24 mouse cellular contexts compared by ENCODE assay signal in genomic region chr2:35193976-35194375, GRCm38 (mm10). TPM values are rescaled to one million over a fixed set of nuclear protein-coding genes. Genes with fewer than 3 reads are reported as not detected.
DNase-seq lines count a peak whose midpoint lies in the region; ATAC-seq and TF ChIP-seq lines count a peak whose summit lies in the region.
"Had no signal": no experiment of that assay in that cellular context is flagged by ENCODE, and none has a peak within 500 bp of the region (broad histone marks: within the 10 kb centered on the region; RNA-seq: fewer than 3 reads in every experiment).

No protein-coding gene starts in this region.

- no peak for TF ChIP-seq CTCF in liver, postnatal 0 days (IDR thresholded peaks at IDR 0.05; ENCODE audit: low read depth)
- TF ChIP-seq CTCF in gastrocnemius, adult 2 months (IDR thresholded peaks at IDR 0.05): no peak

- no peak for TF ChIP-seq EP300 in liver, postnatal 0 days (IDR thresholded peaks at IDR 0.05; ENCODE audit: low read depth)

- H3K27me3 ChIP-seq in embryonic facial prominence, embryonic 14.5 days (replicated peaks; ENCODE audit: control insufficient read depth, insufficient read depth, low read length): no peaks in the 10 kb centered on the region
- no peaks in the 10 kb centered on the region for H3K27me3 ChIP-seq in embryonic facial prominence, embryonic 10.5 days (replicated peaks; ENCODE audit: low read depth, poor library complexity, severe bottlenecking)
- H3K27me3 ChIP-seq in liver, embryonic 13.5 days: no peaks in the 10 kb centered on the region
- no peaks in the 10 kb centered on the region for H3K27me3 ChIP-seq in liver, postnatal 0 days (ENCODE audit: insufficient read depth, low read length)
- H3K27me3 ChIP-seq: embryonic facial prominence, embryonic 12.5 days; hindbrain, embryonic 12.5 days had no signal

- H3K4me2 ChIP-seq in embryonic facial prominence, embryonic 14.5 days (ENCODE audit: low read depth, low read length): no peak overlapping the region
- no peak overlapping the region for H3K4me2 ChIP-seq in liver, embryonic 13.5 days
- no peak overlapping the region for H3K4me2 ChIP-seq in liver, postnatal 0 days (ENCODE audit: low read depth, low read length)
- H3K4me2 ChIP-seq: embryonic facial prominence, embryonic 12.5 days; hindbrain, embryonic 12.5 days had no signal

- H3K9ac ChIP-seq in embryonic facial prominence, embryonic 14.5 days (ENCODE audit: low read depth, low read length): no peak overlapping the region
- no peak overlapping the region for H3K9ac ChIP-seq in liver, embryonic 13.5 days
- H3K9ac ChIP-seq in liver, postnatal 0 days (replicated peaks): no peak overlapping the region
- H3K9ac ChIP-seq: embryonic facial prominence, embryonic 12.5 days; hindbrain, embryonic 12.5 days had no signal

- H3K9me3 ChIP-seq in embryonic facial prominence, embryonic 14.5 days (ENCODE audit: control insufficient read depth, low read length): no peaks in the 10 kb centered on the region
- H3K9me3 ChIP-seq in embryonic facial prominence, embryonic 10.5 days: no peaks in the 10 kb centered on the region
- H3K9me3 ChIP-seq in liver, embryonic 13.5 days (replicated peaks): no peaks in the 10 kb centered on the region
- no peaks in the 10 kb centered on the region for H3K9me3 ChIP-seq in liver, postnatal 0 days (ENCODE audit: low read length)
- H3K9me3 ChIP-seq: embryonic facial prominence, embryonic 12.5 days; forebrain, embryonic 10.5 days; G1E; hindbrain, embryonic 12.5 days had no signal

- ATAC-seq in embryonic facial prominence, embryonic 14.5 days (ENCODE audit: low read depth): no peak
- no peak for ATAC-seq in liver, embryonic 13.5 days (ENCODE audit: low read depth)
- no peak for ATAC-seq in liver, postnatal 0 days
- ATAC-seq: CD4-positive, CD25-positive, alpha-beta regulatory T cell, adult 4 months; forebrain, embryonic 14.5 days; hindbrain, embryonic 16.5 days had no signal

- intact Hi-C loops in gastrocnemius, adult 2 months (cut with DNase I): no loop called here

- 79% methylated on average over 1 of the region's 1 CpGs for WGBS in embryonic facial prominence, embryonic 14.5 days
- WGBS in embryonic facial prominence, embryonic 10.5 days: 85% methylated on average over 1 of the region's 1 CpGs
- 69% methylated on average over 1 of the region's 1 CpGs for WGBS in liver, embryonic 13.5 days (ENCODE audit: insufficient replicate concordance)
- WGBS in liver, postnatal 0 days (ENCODE audit: insufficient replicate concordance): 64% methylated on average over 1 of the region's 1 CpGs

- H3K4me1 ChIP-seq in embryonic facial prominence, embryonic 14.5 days (ENCODE audit: control insufficient read depth, insufficient read depth, low read length): peaks cover 12% of the 10 kb centered on the region
- H3K4me1 ChIP-seq in embryonic facial prominence, embryonic 10.5 days: peaks cover 12% of the 10 kb centered on the region
- peaks cover 37% of the 10 kb centered on the region for H3K4me1 ChIP-seq in liver, embryonic 13.5 days (replicated peaks)
- H3K4me1 ChIP-seq in liver, postnatal 0 days (ENCODE audit: insufficient read depth): peaks cover 12% of the 10 kb centered on the region

- DNase-seq in embryonic facial prominence, embryonic 14.5 days (ENCODE audit: low spot score): peak; percentile 22
- DNase-seq in embryonic facial prominence, embryonic 10.5 days (ENCODE audit: low spot score): no peak
- no peak for DNase-seq in liver, embryonic 13.5 days
- no peak for DNase-seq in liver
- no peak for DNase-seq in liver, postnatal 0 days
- DNase-seq in gastrocnemius, adult 2 months: no peak
- DNase-seq in retina, embryonic 14.5 days (ENCODE audit: low spot score): no peak
- DNase-seq: adrenal gland, adult 8-10 months; adrenal gland, postnatal 36 days; B cell, adult 2 months; cerebellum, adult 11 months; cerebellum, adult 8-10 months; cerebellum, postnatal 14 days; embryo, embryonic 11 days; gastrocnemius, postnatal 10 days; heart, postnatal 10 days; heart, postnatal 4 days had no signal

- H3K4me3 ChIP-seq in embryonic facial prominence, embryonic 14.5 days (ENCODE audit: low read depth, low read length): no peak overlapping the region
- no peak overlapping the region for H3K4me3 ChIP-seq in embryonic facial prominence, embryonic 10.5 days
- H3K4me3 ChIP-seq in liver, embryonic 13.5 days (replicated peaks): no peak overlapping the region
- H3K4me3 ChIP-seq in liver, postnatal 0 days (ENCODE audit: low read depth, low read length): no peak overlapping the region
- no peak overlapping the region for H3K4me3 ChIP-seq in gastrocnemius, adult 2 months
- H3K4me3 ChIP-seq: embryonic facial prominence, embryonic 12.5 days; forebrain, embryonic 10.5 days; hindbrain, embryonic 12.5 days had no signal

- no peak overlapping the region for H3K27ac ChIP-seq in embryonic facial prominence, embryonic 14.5 days (replicated peaks; ENCODE audit: low read depth, low read length)
- no peak overlapping the region for H3K27ac ChIP-seq in embryonic facial prominence, embryonic 10.5 days (replicated peaks)
- H3K27ac ChIP-seq in liver, embryonic 13.5 days: 0 out of 2 replicates have a peak overlapping the region, but pooled peaks have one; percentile 23
- H3K27ac ChIP-seq in liver, postnatal 0 days (ENCODE audit: low read depth): peak overlapping the region; percentile 49; the same call in 1 of the 2 replicates
- no peak overlapping the region for H3K27ac ChIP-seq in gastrocnemius, adult 2 months
- H3K27ac ChIP-seq: embryonic facial prominence, embryonic 12.5 days; forebrain, embryonic 10.5 days; hindbrain, embryonic 12.5 days had no signal

- peaks cover 38% of the 10 kb centered on the region for H3K36me3 ChIP-seq in embryonic facial prominence, embryonic 14.5 days (ENCODE audit: control insufficient read depth, insufficient read depth, low read length)
- H3K36me3 ChIP-seq in embryonic facial prominence, embryonic 10.5 days (replicated peaks): peaks cover 54% of the 10 kb centered on the region
- peaks cover 27% of the 10 kb centered on the region for H3K36me3 ChIP-seq in liver, embryonic 13.5 days
- peaks cover 36% of the 10 kb centered on the region for H3K36me3 ChIP-seq in liver, postnatal 0 days (replicated peaks; ENCODE audit: insufficient read depth, low read length)

RNA-seq across cellular contexts. Expression of gene Rab14, which starts 6.9 kb away (rescaled TPM):
- polyA plus RNA-seq in embryonic facial prominence, embryonic 14.5 days (2014; fragmentation: Nextera tagmentation; extraction: Ambion mirVana): 278 and 298 TPM in 2 replicates
- 239 and 259 TPM in 2 replicates for polyA plus RNA-seq in embryonic facial prominence, embryonic 10.5 days (2016; fragmentation: Nextera tagmentation; extraction: Ambion mirVana)
- 148 and 181 TPM in 2 replicates for polyA plus RNA-seq in liver, embryonic 13.5 days (2015; fragmentation: Nextera tagmentation; extraction: Ambion mirVana)
- 208 and 217 TPM in 2 replicates for polyA plus RNA-seq in liver, postnatal 0 days (2015; fragmentation: Nextera tagmentation; extraction: Ambion mirVana)
- 10 to 100 TPM; 87.9 to 91.5 TPM for total RNA-seq in gastrocnemius, adult 2 months (2021)

Comparison
In these comparisons a context has a peak if more than half of its experiments do, and no peak if none do; other contexts are left out.
1. H3K27ac ChIP-seq: peak in liver, embryonic 13.5 days (single experiment) and liver, postnatal 0 days (single experiment); none in embryonic facial prominence, embryonic 14.5 days (single experiment), embryonic facial prominence, embryonic 10.5 days (single experiment) and gastrocnemius, adult 2 months (single experiment).